ENCODE assay signal across 8 mouse cellular contexts in genomic region chr4:126131290-126132121, GRCm38 (mm10). TPM values are rescaled to one million over a fixed set of nuclear protein-coding genes. Genes with fewer than 3 reads are reported as not detected.
DNase-seq lines count a peak whose midpoint lies in the region; ATAC-seq lines count a peak whose summit lies in the region.

No protein-coding gene starts in this region.

- no peaks in the 10 kb centered on the region for H3K9me3 ChIP-seq in forebrain, embryonic 13.5 days (replicated peaks)
- no peaks in the 10 kb centered on the region for H3K9me3 ChIP-seq in hindbrain, embryonic 16.5 days (ENCODE audit: control insufficient read depth, low read length)
- no peaks in the 10 kb centered on the region for H3K9me3 ChIP-seq in midbrain, embryonic 14.5 days (ENCODE audit: control insufficient read depth, low read length)

- peak; percentile 75 for DNase-seq in 416B (ENCODE audit: low read depth)
- DNase-seq in Muller cell, postnatal 12 days (ENCODE audit: inconsistent ontology term), result peak; percentile 95
- peak; percentile 87 for DNase-seq in left cerebral cortex, postnatal 4 days
- DNase-seq in midbrain, embryonic 14.5 days, result peak; percentile 65
- DNase-seq in thymus, postnatal 36 days, result no peak
- DNase-seq in thymus, postnatal 10 days (ENCODE audit: low spot score in 2 of 2), result no peak

- no peak overlapping the region for H3K4me3 ChIP-seq in forebrain, embryonic 13.5 days
- no peak overlapping the region for H3K4me3 ChIP-seq in hindbrain, embryonic 16.5 days (ENCODE audit: low read length)
- H3K4me3 ChIP-seq in midbrain, embryonic 14.5 days (replicated peaks; ENCODE audit: low read depth, low read length), result no peak overlapping the region

- peaks cover 23% of the 10 kb centered on the region for H3K4me1 ChIP-seq in forebrain, embryonic 13.5 days
- peaks cover 18% of the 10 kb centered on the region for H3K4me1 ChIP-seq in hindbrain, embryonic 16.5 days (ENCODE audit: control insufficient read depth, insufficient read depth, low read depth, low read length)
- H3K4me1 ChIP-seq in midbrain, embryonic 14.5 days (ENCODE audit: control insufficient read depth, insufficient read depth, low read length), result 0 out of 2 replicates have a peak, but pooled peaks cover 3% of the 10 kb centered on the region

- intact Hi-C loops in left cerebral cortex, postnatal 4 days (cut with DNase I), result no loop called here

- H3K27me3 ChIP-seq in forebrain, embryonic 13.5 days, result no peaks in the 10 kb centered on the region
- H3K27me3 ChIP-seq in hindbrain, embryonic 16.5 days (replicated peaks; ENCODE audit: control insufficient read depth, insufficient read depth, low read length), result no peaks in the 10 kb centered on the region
- no peaks in the 10 kb centered on the region for H3K27me3 ChIP-seq in midbrain, embryonic 14.5 days (ENCODE audit: control insufficient read depth, insufficient read depth, low read length)

- H3K9ac ChIP-seq in forebrain, embryonic 13.5 days, result no peak overlapping the region; the same call in 1 of the 2 replicates
- H3K9ac ChIP-seq in hindbrain, embryonic 16.5 days (ENCODE audit: low read depth, low read length), result no peak overlapping the region
- H3K9ac ChIP-seq in midbrain, embryonic 14.5 days (replicated peaks; ENCODE audit: low read length), result no peak overlapping the region

- H3K36me3 ChIP-seq in forebrain, embryonic 13.5 days (ENCODE audit: poor library complexity, severe bottlenecking), result peaks cover 73% of the 10 kb centered on the region
- H3K36me3 ChIP-seq in hindbrain, embryonic 16.5 days (ENCODE audit: control insufficient read depth, insufficient read depth, low read length), result peaks cover 25% of the 10 kb centered on the region
- peaks cover 73% of the 10 kb centered on the region for H3K36me3 ChIP-seq in midbrain, embryonic 14.5 days (ENCODE audit: control insufficient read depth, insufficient read depth, low read length)

- peak overlapping the region; percentile 32; the same call in 1 of the 2 replicates for H3K27ac ChIP-seq in forebrain, embryonic 13.5 days
- peak overlapping the region; percentile 55; the same call in 1 of the 2 replicates for H3K27ac ChIP-seq in hindbrain, embryonic 16.5 days (ENCODE audit: low read depth, low read length)
- H3K27ac ChIP-seq in midbrain, embryonic 14.5 days (replicated peaks; ENCODE audit: low read depth, low read length), result no peak overlapping the region

- WGBS in forebrain, embryonic 13.5 days, result 53% methylated on average over 10 of the region's 10 CpGs
- WGBS in hindbrain, embryonic 16.5 days, result 57% methylated on average over 10 of the region's 10 CpGs
- 64% methylated on average over 10 of the region's 10 CpGs for WGBS in midbrain, embryonic 14.5 days

- no peak overlapping the region for H3K4me2 ChIP-seq in forebrain, embryonic 13.5 days
- H3K4me2 ChIP-seq in hindbrain, embryonic 16.5 days (ENCODE audit: low read length), result no peak overlapping the region
- no peak overlapping the region for H3K4me2 ChIP-seq in midbrain, embryonic 14.5 days (ENCODE audit: low read length)

- ATAC-seq in forebrain, embryonic 13.5 days, result peak; percentile 63; the same call in 1 of the 2 replicates
- peak; percentile 82 for ATAC-seq in hindbrain, embryonic 16.5 days
- ATAC-seq in midbrain, embryonic 14.5 days (ENCODE audit: low FRiP score, low TSS enrichment), result no peak

RNA-seq across cellular contexts. Expression of gene Eva1b, which starts 16.0 kb away (rescaled TPM):
- 7.9 and 8.1 TPM in 2 replicates for polyA plus RNA-seq in forebrain, embryonic 13.5 days (2015; fragmentation: Nextera tagmentation; extraction: Ambion mirVana)
- polyA plus RNA-seq in hindbrain, embryonic 16.5 days (2015; fragmentation: Nextera tagmentation; extraction: Ambion mirVana), result 11.8 and 13.7 TPM in 2 replicates
- 1 to 10 TPM; 6.3 to 7.2 TPM for total RNA-seq in left cerebral cortex, postnatal 4 days (2021)
- 7.8 and 12.3 TPM in 2 replicates for polyA plus RNA-seq in midbrain, embryonic 14.5 days (2014; fragmentation: Nextera tagmentation; extraction: Ambion mirVana)

RNA-seq across cellular contexts. Expression of gene Stk40, which starts 27.7 kb away (rescaled TPM):
- 34.2 and 36.1 TPM in 2 replicates for polyA plus RNA-seq in forebrain, embryonic 13.5 days (2015; fragmentation: Nextera tagmentation; extraction: Ambion mirVana)
- 29.5 and 34.3 TPM in 2 replicates for polyA plus RNA-seq in hindbrain, embryonic 16.5 days (2015; fragmentation: Nextera tagmentation; extraction: Ambion mirVana)
- total RNA-seq in left cerebral cortex, postnatal 4 days (2021), result 10 to 100 TPM; 23.7 to 25.0 TPM
- polyA plus RNA-seq in midbrain, embryonic 14.5 days (2014; fragmentation: Nextera tagmentation; extraction: Ambion mirVana), result 21.1 and 29.4 TPM in 2 replicates

RNA-seq across cellular contexts. Expression of gene Sh3d21, which starts 31.8 kb away (rescaled TPM):
- polyA plus RNA-seq in forebrain, embryonic 13.5 days (2015; fragmentation: Nextera tagmentation; extraction: Ambion mirVana), result 0.39 and 0.41 TPM in 2 replicates
- 1.3 and 1.5 TPM in 2 replicates for polyA plus RNA-seq in hindbrain, embryonic 16.5 days (2015; fragmentation: Nextera tagmentation; extraction: Ambion mirVana)
- 1 to 10 TPM in 1 of 2 experiments, under 1 TPM in 1; 0.58 to 1.3 TPM for total RNA-seq in left cerebral cortex, postnatal 4 days (2021)
- 0.89 and 1.1 TPM in 2 replicates for polyA plus RNA-seq in midbrain, embryonic 14.5 days (2014; fragmentation: Nextera tagmentation; extraction: Ambion mirVana)

RNA-seq across cellular contexts. Expression of gene Lsm10, which starts 35.1 kb away (rescaled TPM):
- polyA plus RNA-seq in forebrain, embryonic 13.5 days (2015; fragmentation: Nextera tagmentation; extraction: Ambion mirVana), result 55.9 and 56.0 TPM in 2 replicates
- polyA plus RNA-seq in hindbrain, embryonic 16.5 days (2015; fragmentation: Nextera tagmentation; extraction: Ambion mirVana), result 51.3 and 55.8 TPM in 2 replicates
- 10 to 100 TPM; 23.9 to 25.3 TPM for total RNA-seq in left cerebral cortex, postnatal 4 days (2021)
- 47.8 and 51.2 TPM in 2 replicates for polyA plus RNA-seq in midbrain, embryonic 14.5 days (2014; fragmentation: Nextera tagmentation; extraction: Ambion mirVana)

Comparison
In these comparisons a context has a peak if more than half of its experiments do, and no peak if none do; other contexts are left out.
1. DNase-seq: peak in 416B (single experiment), Muller cell, postnatal 12 days (single experiment), left cerebral cortex, postnatal 4 days (single experiment) and midbrain, embryonic 14.5 days (single experiment); none in thymus, postnatal 36 days (0 of 2) and thymus, postnatal 10 days (0 of 2).